Mouse (Mus musculus): ENCODE measurements around the gene Eci1. TPM values are rescaled to one million over a fixed set of nuclear protein-coding genes. Genes with fewer than 3 reads are reported as not detected.
A peak's percentile ranks its signal among the peaks of the same experiment; 100 is the strongest.

Eci1 gene
- polyA plus RNA-seq, 1 experiment from 2014 or later, result 96.4 TPM

DNA sequence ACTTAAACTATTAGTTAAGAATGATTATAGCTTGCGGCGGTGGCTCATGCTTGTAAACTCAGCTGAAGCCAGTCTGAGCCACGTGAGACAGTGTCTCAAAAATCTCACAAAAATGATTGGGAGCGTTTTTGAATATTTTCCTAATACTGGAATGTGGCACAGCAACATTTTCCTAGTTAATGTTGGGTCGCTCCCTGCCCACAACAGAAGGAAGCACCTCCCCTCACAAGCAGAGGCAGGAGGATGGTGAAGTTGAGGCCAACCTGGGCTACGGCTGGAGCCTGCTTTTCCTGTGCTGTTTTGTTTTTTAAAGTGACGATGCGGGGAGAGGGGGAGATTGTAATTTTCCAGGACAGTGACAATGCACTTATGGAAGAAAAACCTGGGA lies 723 bp downstream of the Eci1 start:
- WGBS, result 1% methylated on average over 8 of the region's 8 CpGs
- no peak for TF ChIP-seq CTCF (IDR thresholded peaks at IDR 0.05; ENCODE audit: low read depth)
- Histone ChIP-seq H3K27me3 (replicated peaks; ENCODE audit: control insufficient read depth, insufficient read depth, low read length) (no peaks in the 10 kb centered on the region), H3K4me3 (ENCODE audit: low read depth, low read length) (peak overlapping the region; percentile 66), H3K36me3 (ENCODE audit: control insufficient read depth, insufficient read depth) (peaks cover 25% of the 10 kb centered on the region), H3K27ac (ENCODE audit: low read depth, low read length) (peak overlapping the region; percentile 93), H3K4me2 (replicated peaks; ENCODE audit: low read depth) (peak overlapping the region; percentile 77), H3K9ac (ENCODE audit: low read depth, low read length) (peak overlapping the region; percentile 82), H3K4me1 (replicated peaks; ENCODE audit: control insufficient read depth, insufficient read depth, low read length) (no peaks in the 10 kb centered on the region), H3K9me3 (ENCODE audit: control insufficient read depth) (no peaks in the 10 kb centered on the region)
- no peak for ATAC-seq

DNA sequence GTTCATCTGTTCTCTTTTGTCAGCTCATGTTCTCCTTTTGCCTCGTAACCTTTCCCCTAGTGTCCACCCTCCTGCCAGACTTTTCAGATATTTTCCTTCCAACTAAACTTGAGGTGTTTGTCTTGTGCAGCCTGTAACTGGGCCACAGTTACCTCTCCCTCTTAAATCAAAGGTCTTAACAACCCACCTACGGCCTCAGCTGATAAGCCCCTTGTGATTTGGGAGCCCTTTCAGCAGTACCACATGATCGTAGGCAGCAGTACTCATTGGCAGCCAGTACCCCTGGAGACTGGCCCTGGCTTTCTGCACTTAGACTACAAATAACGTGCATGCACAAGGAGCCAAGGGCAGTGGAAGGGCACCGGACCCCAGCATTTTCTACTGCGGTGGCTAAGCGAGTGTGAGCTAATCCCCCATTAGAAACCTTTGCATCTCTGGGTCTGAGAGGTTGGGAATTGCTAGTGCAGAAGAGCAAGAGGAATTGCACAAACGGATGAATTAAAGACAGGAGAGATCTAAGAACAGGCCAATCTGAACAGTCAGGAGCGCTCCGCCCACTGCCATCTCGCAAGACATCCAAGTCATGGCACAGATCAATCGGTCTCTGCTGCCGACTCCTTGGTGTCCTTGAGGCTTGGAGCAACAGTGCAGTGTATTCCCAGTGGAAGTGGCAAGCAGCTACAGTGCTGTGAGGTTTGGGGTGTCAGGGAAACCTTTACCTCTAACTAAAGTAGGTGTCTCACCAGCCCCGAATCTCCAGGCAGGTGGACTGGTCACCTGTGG lies 3.0 kb downstream of the Eci1 start:
- Histone ChIP-seq H3K4me2 (replicated peaks; ENCODE audit: low read depth) (no peak overlapping the region), H3K27ac (ENCODE audit: low read depth, low read length) (peak overlapping the region; percentile 21; the same call in 1 of the 2 replicates), H3K9me3 (ENCODE audit: control insufficient read depth) (no peaks in the 10 kb centered on the region), H3K36me3 (ENCODE audit: control insufficient read depth, insufficient read depth) (peaks cover 16% of the 10 kb centered on the region), H3K4me3 (ENCODE audit: low read depth, low read length) (no peak overlapping the region), H3K27me3 (replicated peaks; ENCODE audit: control insufficient read depth, insufficient read depth, low read length) (no peaks in the 10 kb centered on the region), H3K4me1 (replicated peaks; ENCODE audit: control insufficient read depth, insufficient read depth, low read length) (no peaks in the 10 kb centered on the region), H3K9ac (ENCODE audit: low read depth, low read length) (no peak overlapping the region)
- TF ChIP-seq CTCF (IDR thresholded peaks at IDR 0.05; ENCODE audit: low read depth), result no peak
- WGBS, result 67% methylated on average over 14 of the region's 14 CpGs
- ATAC-seq, result no peak

DNA sequence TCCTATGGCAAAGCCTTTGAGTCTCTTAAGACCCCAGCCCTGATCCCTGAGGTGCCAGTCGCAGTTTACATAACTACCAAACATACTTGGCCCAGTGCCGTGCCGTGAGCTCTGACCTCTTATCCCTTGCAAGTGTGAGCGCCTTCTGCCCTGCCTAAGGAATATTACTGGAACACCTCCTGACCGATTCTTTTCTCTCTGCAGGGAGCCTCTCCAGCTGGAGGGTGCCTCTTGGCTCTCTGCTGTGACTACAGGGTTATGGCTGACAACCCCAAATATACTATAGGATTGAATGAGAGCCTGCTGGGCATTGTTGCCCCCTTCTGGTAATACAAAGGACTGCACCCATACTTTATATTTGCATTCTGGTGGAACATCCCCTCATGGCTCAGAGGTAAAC lies 10.6 kb downstream of the Eci1 start:
- WGBS, result 73% methylated on average over 5 of the region's 5 CpGs
- ATAC-seq, result no peak
- H3K36me3 ChIP-seq (ENCODE audit: control insufficient read depth, insufficient read depth), result peaks cover 74% of the 10 kb centered on the region

DNA sequence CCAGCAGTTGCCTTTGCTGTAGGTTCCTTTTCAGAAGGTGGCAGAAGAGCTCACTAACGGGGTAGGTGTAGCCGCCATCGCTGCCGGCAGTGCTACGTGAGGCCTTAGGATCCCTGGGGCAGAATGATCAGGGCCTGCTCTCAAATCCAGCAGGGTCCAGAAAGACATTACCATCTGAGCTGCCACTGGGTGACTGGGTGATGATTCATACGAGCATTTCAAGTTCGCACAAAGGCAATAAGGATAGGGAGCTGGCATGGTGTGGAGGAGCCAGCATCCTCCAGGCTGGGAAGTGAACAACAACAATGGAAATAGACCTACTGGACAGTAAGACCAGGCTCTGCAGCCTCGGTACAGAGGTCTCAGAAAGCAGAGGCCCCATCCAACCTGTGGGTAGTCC lies 13.9 kb downstream of the Eci1 start:
- Histone ChIP-seq H3K27ac (ENCODE audit: low read depth, low read length) (peak overlapping the region; percentile 21; the same call in 1 of the 2 replicates), H3K27me3 (replicated peaks; ENCODE audit: control insufficient read depth, insufficient read depth, low read length) (no peaks in the 10 kb centered on the region), H3K9me3 (ENCODE audit: control insufficient read depth) (no peaks in the 10 kb centered on the region), H3K9ac (ENCODE audit: low read depth, low read length) (no peak overlapping the region), H3K4me3 (ENCODE audit: low read depth, low read length) (no peak overlapping the region), H3K4me2 (replicated peaks; ENCODE audit: low read depth) (no peak overlapping the region), H3K36me3 (ENCODE audit: control insufficient read depth, insufficient read depth) (peaks cover 77% of the 10 kb centered on the region), H3K4me1 (replicated peaks; ENCODE audit: control insufficient read depth, insufficient read depth, low read length) (no peaks in the 10 kb centered on the region)
- no peak for TF ChIP-seq CTCF (IDR thresholded peaks at IDR 0.05; ENCODE audit: low read depth)
- WGBS, result 88% methylated on average over 8 of the region's 8 CpGs
- ATAC-seq, result no peak

More for the DNA sequence above, 10.6 kb downstream of the Eci1 start:
- H3K4me3 ChIP-seq (ENCODE audit: low read depth, low read length), result no peak overlapping the region
- peak; percentile 85 for TF ChIP-seq CTCF (IDR thresholded peaks at IDR 0.05; ENCODE audit: low read depth)
- H3K9me3 ChIP-seq (ENCODE audit: control insufficient read depth), result no peaks in the 10 kb centered on the region
- H3K4me1 ChIP-seq (replicated peaks; ENCODE audit: control insufficient read depth, insufficient read depth, low read length), result no peaks in the 10 kb centered on the region
- no peak overlapping the region for H3K4me2 ChIP-seq (replicated peaks; ENCODE audit: low read depth)
- no peak overlapping the region for H3K27ac ChIP-seq (ENCODE audit: low read depth, low read length)
- no peak overlapping the region for H3K9ac ChIP-seq (ENCODE audit: low read depth, low read length)
- no peaks in the 10 kb centered on the region for H3K27me3 ChIP-seq (replicated peaks; ENCODE audit: control insufficient read depth, insufficient read depth, low read length)

DNA sequence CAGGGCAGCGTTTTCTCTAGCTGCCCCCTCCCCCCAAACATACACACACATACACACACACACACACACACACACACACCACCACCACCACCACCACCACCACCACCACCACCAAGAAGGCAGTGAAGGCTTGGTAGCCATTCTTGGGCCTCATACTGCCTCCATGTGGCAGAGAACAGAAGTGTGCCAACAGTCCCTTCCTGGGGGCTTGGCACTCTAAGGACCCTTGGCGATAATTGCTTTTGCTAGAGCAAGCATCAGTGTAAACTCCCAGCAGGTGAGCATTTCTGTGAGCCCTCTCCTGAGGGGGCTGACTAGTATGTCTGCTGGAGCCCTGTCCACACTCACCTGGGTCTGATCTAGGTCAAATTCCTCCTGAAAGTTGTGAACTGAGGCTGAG lies 14.7 kb downstream of the Eci1 start:
- peak; percentile 59 for TF ChIP-seq CTCF (IDR thresholded peaks at IDR 0.05; ENCODE audit: low read depth)
- ATAC-seq, result no peak
- peaks cover 77% of the 10 kb centered on the region for H3K36me3 ChIP-seq (ENCODE audit: control insufficient read depth, insufficient read depth)
- WGBS, result 56% methylated on average over 2 of the region's 2 CpGs
- H3K4me1 ChIP-seq (replicated peaks; ENCODE audit: control insufficient read depth, insufficient read depth, low read length), result no peaks in the 10 kb centered on the region
- H3K4me2 ChIP-seq (replicated peaks; ENCODE audit: low read depth), result no peak overlapping the region
- no peak overlapping the region for H3K4me3 ChIP-seq (ENCODE audit: low read depth, low read length)
- no peak overlapping the region for H3K9ac ChIP-seq (ENCODE audit: low read depth, low read length)
- H3K27ac ChIP-seq (ENCODE audit: low read depth, low read length), result no peak overlapping the region
- no peaks in the 10 kb centered on the region for H3K9me3 ChIP-seq (ENCODE audit: control insufficient read depth)
- no peaks in the 10 kb centered on the region for H3K27me3 ChIP-seq (replicated peaks; ENCODE audit: control insufficient read depth, insufficient read depth, low read length)

DNA sequence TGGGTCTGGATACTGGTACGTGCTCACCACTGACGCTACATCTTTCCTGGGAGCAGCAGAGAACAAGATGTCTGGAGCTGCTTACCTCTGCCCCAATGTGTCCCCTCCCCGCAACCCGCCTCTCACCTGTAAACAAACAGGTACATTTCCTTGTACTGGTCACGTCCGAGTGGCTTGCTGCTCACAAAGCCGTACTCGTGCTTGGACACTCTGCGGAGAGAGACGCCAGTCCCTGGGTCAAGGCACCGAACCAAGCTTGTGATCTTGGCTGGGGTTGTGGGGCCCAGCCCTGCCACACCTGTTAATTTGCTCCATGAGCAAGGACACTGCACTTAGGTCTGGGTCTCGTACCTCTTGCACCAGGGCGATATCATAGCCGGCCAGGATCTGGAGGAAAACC lies 15.7 kb downstream of the Eci1 start:
- Histone ChIP-seq H3K9me3 (ENCODE audit: control insufficient read depth) (no peaks in the 10 kb centered on the region), H3K4me1 (replicated peaks; ENCODE audit: control insufficient read depth, insufficient read depth, low read length) (no peaks in the 10 kb centered on the region), H3K4me3 (ENCODE audit: low read depth, low read length) (no peak overlapping the region), H3K36me3 (ENCODE audit: control insufficient read depth, insufficient read depth) (peaks cover 77% of the 10 kb centered on the region), H3K4me2 (replicated peaks; ENCODE audit: low read depth) (no peak overlapping the region), H3K27ac (ENCODE audit: low read depth, low read length) (peak overlapping the region; percentile 28; the same call in 1 of the 2 replicates), H3K9ac (ENCODE audit: low read depth, low read length) (no peak overlapping the region), H3K27me3 (replicated peaks; ENCODE audit: control insufficient read depth, insufficient read depth, low read length) (no peaks in the 10 kb centered on the region)
- whole genome bisulfite sequencing, result 59% methylated on average over 14 of the region's 14 CpGs
- 0 out of 2 replicates have a peak, but pooled peaks have one; percentile 18 for ATAC-seq
- TF ChIP-seq CTCF (IDR thresholded peaks at IDR 0.05; ENCODE audit: low read depth), result no peak
